Mouse (Mus musculus) testis, adult 2 months (tissue): Measurements from ENCODE around the gene Adcy3. TPM values are rescaled to one million over a fixed set of nuclear protein-coding genes. Genes with fewer than 3 reads are reported as not detected.

ENCODE experiments used
- H3K27ac ChIP-seq: fragments of 200-500 bp; 2 replicates; pipeline ENCODE4 v1.5.1; 2012; ENCODE audit warnings: low read depth, low read length; ENCODE audit not compliant: control insufficient read depth, insufficient read depth
- H3K27me3 ChIP-seq: fragments of 200-500 bp; 2 replicates; pipeline ENCODE4 v1.6.1; 2012; ENCODE audit warnings: mild to moderate bottlenecking, low read length, moderate library complexity; ENCODE audit not compliant: control insufficient read depth, insufficient read depth
- H3K36me3 ChIP-seq: fragments of 200-500 bp; 2 replicates; pipeline ENCODE4 v1.6.1; 2012; ENCODE audit warnings: mild to moderate bottlenecking, low read length; ENCODE audit not compliant: control insufficient read depth, insufficient read depth
- H3K4me1 ChIP-seq: fragments of 200-500 bp; 2 replicates; pipeline ENCODE4 v1.6.1; 2012; ENCODE audit warnings: low read length; ENCODE audit not compliant: control insufficient read depth, insufficient read depth
- H3K4me3 ChIP-seq: fragments of 200-500 bp; 2 replicates; pipeline ENCODE4 v1.5.1; 2012; ENCODE audit warnings: low read depth, mild to moderate bottlenecking, low read length, moderate library complexity, mixed read lengths; ENCODE audit not compliant: control insufficient read depth
- CTCF ChIP-seq: fragments of 200-500 bp; IDR thresholded peaks from 2 replicates; pipeline ENCODE4 v1.5.1; 2012; ENCODE audit warnings: low read depth, mild to moderate bottlenecking, inconsistent platforms, low read length, moderate library complexity; ENCODE audit not compliant: control insufficient read depth, insufficient read depth, insufficient replicate concordance
- POLR2A ChIP-seq: fragments of 200-500 bp; IDR thresholded peaks from 2 replicates; pipeline ENCODE4 v1.6.1; 2012; ENCODE audit warnings: low read depth, mild to moderate bottlenecking, inconsistent platforms, low read length, moderate library complexity; ENCODE audit not compliant: control insufficient read depth
- polyA plus RNA-seq: library from polyadenylated mRNA; depleted of rRNA; stranded (reverse); fragments of >200 nt; gene quantifications from 2 replicates; pipeline ENCODE4 v1.2.3, GENCODE M21; 2012

Gene Adcy3
- polyA plus RNA-seq, 1 experiment: 1.8 TPM

DNA sequence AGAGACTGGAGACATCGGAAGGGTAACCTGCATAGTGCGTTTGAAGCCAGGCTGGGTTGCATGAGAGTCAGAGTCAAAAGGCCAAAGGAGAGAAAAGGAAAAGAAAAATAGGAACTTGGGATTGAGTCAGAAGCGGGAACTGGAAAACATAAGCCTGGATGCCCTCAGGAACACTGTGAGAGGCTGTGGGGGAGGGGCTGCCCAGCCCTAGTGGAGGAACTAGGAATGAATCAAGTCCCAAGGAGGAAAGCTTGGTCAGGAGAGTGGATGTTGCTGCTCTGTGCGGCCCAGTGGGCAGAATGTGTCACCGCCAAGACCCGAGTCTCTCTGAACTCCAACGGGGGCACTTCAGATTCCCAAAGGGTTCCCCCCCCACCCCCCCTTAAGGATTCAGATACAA lies 27.4 kb downstream of the Adcy3 start:
- no peaks in the 10 kb centered on the region for H3K36me3 ChIP-seq
- H3K27me3 ChIP-seq: no peaks in the 10 kb centered on the region
- TF ChIP-seq CTCF: no peak
- H3K4me1 ChIP-seq: no peaks in the 10 kb centered on the region
- no peak overlapping the region for H3K4me3 ChIP-seq
- no peak overlapping the region for H3K27ac ChIP-seq

DNA sequence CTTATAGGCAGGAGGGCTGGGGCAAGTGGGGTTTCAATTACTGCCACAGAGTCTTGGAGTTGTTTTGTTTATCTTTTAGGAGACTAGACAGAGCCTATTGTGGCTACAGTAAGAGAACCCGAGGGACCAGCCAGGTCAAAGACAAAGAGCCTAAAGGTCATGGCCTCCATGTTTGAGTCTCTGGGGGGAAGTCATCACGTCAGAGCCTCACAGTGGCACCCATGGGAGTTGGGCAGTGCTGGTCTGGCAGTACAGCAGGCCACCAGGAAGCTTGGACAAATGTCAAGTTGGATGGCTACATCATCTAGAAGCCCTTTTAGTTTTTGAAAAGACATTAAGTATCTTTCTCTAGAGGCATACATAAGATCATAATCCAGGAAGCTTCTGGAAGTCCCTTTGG lies 30.0 kb downstream of the Adcy3 start:
- H3K36me3 ChIP-seq: no peaks in the 10 kb centered on the region
- TF ChIP-seq POLR2A: no peak
- no peak for TF ChIP-seq CTCF
- no peak overlapping the region for H3K27ac ChIP-seq
- H3K4me3 ChIP-seq: no peak overlapping the region
- H3K4me1 ChIP-seq: no peaks in the 10 kb centered on the region
- no peaks in the 10 kb centered on the region for H3K27me3 ChIP-seq

DNA sequence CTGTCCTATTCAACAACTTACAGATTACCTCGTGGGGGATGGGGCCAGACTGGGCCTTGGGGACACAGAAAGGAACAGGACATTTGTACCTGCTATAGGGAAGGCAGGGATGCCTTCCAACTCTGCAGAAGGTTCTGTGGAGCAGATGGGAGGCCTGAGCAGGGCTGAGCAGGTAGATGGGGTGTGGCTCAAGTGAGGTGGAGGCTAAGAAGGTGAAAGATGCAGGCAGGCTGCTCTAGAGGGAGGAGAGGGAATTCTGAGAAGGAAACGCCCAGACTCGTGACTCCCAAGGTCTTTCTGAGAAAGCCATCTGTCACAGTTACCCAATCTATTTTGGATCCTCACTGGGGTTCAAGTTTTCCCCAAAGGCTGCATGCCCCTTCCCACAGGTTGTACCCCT lies 34.1 kb downstream of the Adcy3 start:
- H3K4me3 ChIP-seq: no peak overlapping the region
- no peak overlapping the region for H3K27ac ChIP-seq
- H3K36me3 ChIP-seq: no peaks in the 10 kb centered on the region
- TF ChIP-seq POLR2A (no peak), CTCF (no peak)
- H3K4me1 ChIP-seq: no peaks in the 10 kb centered on the region
- no peaks in the 10 kb centered on the region for H3K27me3 ChIP-seq

DNA sequence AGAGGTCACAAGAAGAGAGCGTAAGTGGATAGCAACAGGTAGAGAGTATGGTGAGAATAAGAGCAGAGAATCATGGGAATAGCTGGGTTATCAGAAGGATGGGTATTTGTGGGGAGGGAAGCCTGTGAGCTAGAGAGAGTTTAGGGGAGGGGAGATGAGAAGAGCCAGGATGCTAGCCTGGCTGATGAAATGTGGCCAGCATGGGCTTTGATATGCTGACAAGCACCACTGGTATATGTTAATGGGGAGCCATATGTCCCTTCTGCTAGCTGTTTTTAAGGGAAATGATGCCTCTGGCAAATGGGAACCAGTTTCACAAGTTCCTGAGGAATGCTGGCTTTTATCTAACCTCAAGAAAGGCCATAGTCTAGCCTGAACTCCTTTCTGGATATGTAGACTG lies 36.2 kb downstream of the Adcy3 start:
- no peak overlapping the region for H3K27ac ChIP-seq
- no peak for TF ChIP-seq CTCF
- no peak for TF ChIP-seq POLR2A
- no peaks in the 10 kb centered on the region for H3K27me3 ChIP-seq
- H3K4me1 ChIP-seq: no peaks in the 10 kb centered on the region
- H3K36me3 ChIP-seq: no peaks in the 10 kb centered on the region
- no peak overlapping the region for H3K4me3 ChIP-seq

DNA sequence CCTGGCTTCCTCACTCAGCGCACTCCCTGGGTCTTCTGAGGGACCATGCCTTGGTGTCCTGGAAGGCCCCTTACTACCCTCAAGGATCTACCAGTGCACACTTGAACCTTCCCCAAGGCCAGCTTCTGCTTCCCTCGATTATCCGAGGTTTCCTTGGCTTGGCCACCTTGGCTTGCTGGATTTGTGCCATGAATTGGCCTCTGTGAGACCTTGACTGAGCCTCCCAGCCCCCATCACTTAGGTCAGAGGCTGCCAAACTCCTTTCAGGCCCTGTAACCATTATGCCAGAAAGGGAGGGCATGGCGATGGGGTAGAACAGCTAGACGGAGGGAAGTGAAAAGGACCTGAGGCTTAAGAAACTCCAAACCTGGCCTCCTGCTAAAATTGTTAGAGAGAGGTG lies 36.7 kb downstream of the Adcy3 start:
- no peaks in the 10 kb centered on the region for H3K4me1 ChIP-seq
- TF ChIP-seq CTCF: no peak
- no peaks in the 10 kb centered on the region for H3K27me3 ChIP-seq
- no peaks in the 10 kb centered on the region for H3K36me3 ChIP-seq
- H3K4me3 ChIP-seq: no peak overlapping the region
- H3K27ac ChIP-seq: no peak overlapping the region

DNA sequence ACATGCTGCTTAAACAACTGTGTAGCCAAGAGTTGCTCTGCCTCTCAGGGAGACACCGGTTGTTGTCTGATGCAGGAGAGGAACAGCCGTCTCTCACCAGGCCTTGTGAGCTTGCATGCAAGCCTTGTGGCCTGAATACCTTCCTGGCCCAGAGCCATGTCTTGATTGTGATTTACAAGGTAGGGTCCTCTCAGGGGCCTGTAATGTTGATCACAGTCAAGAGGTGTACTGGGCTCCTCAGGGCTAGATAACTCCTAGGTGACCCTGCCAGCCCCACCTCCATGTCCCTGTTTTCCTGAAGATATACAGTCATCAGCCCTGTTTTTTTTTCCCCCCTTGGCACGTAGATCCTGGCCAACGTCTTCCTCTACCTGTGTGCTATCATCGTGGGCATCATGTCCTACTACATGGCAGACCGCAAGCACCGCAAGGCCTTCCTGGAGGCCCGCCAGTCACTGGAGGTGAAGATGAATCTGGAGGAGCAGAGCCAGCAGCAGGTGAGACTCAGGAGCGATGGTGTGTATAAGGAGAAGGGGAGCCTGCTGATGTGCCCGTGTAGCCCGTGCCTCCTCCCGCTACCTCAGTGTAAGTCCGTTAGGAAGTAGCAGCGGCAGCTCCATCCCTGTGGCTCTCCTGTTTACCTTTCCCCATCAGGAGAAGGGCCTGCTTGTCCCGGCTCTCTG lies 40.3 kb downstream of the Adcy3 start:
- Histone ChIP-seq H3K4me1 (no peaks in the 10 kb centered on the region), H3K27ac (no peak overlapping the region), H3K36me3 (no peaks in the 10 kb centered on the region), H3K4me3 (no peak overlapping the region), H3K27me3 (no peaks in the 10 kb centered on the region)
- no peak for TF ChIP-seq POLR2A
- no peak for TF ChIP-seq CTCF

DNA sequence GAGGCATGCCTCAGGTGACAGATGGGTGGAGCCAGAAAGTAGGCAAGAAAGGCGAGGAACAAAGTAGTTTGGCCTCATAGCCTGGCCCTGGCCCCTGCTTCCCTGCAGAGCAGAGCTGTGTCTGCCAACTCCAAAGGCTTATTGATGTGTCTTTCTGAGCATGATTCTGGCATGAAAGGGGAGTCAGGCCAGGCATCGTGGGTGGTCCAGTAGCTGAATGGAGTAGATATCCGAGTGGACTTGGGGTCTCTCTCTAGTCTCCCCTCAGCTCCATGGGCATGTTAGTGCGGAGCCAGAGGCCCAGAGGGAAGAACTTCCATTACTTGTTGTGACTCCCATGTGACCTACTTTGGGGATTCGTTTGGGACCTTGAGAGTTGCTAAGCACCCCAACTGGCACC lies 45.9 kb downstream of the Adcy3 start:
- H3K27ac ChIP-seq: no peak overlapping the region
- H3K4me1 ChIP-seq: no peaks in the 10 kb centered on the region
- H3K27me3 ChIP-seq: no peaks in the 10 kb centered on the region
- TF ChIP-seq POLR2A (no peak), CTCF (no peak)
- H3K36me3 ChIP-seq: no peaks in the 10 kb centered on the region
- H3K4me3 ChIP-seq: no peak overlapping the region

DNA sequence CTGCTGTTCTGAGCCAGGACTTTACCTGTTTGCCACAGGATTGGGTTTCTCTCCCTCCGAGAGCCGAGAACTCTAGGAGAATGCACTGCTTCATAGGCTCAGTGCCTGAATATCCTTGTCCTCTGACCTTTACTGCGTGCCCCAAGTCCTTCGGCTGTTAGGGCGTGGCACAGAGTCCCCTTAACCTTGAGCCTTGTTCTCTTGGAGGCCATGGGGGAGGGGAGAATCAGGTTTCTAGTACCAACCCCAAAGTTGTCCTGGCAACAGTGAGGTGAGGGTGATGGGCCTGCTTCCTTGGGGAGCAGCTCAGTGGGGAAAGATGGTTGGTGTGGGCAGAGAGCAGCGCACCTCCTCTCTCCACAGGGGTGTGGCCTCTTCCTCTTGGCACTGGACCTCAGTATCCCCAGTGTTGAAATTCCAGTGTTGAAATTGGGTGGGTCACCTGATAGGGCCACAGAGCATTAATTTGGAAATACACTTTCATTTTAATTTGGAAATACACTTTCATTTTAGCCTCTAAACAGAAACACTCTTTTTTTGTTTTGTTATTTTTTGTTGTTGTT lies 46.8 kb downstream of the Adcy3 start:
- Histone ChIP-seq H3K36me3 (no peaks in the 10 kb centered on the region), H3K27ac (no peak overlapping the region), H3K27me3 (no peaks in the 10 kb centered on the region), H3K4me3 (no peak overlapping the region), H3K4me1 (no peaks in the 10 kb centered on the region)
- TF ChIP-seq CTCF (no peak), POLR2A (no peak)
